Mouse (Mus musculus) neural tube, embryonic 14.5 days (tissue): Measurements from ENCODE around the gene Trim26. TPM values are rescaled to one million over a fixed set of nuclear protein-coding genes. Genes with fewer than 3 reads are reported as not detected.

Experiments used
- ATAC-seq: fragments of 200-750 bp; cut with Nextera tagmentation; 2 replicates; pipeline ENCODE4 v1.8.0; 2017; ENCODE audit warnings: low read depth, mild to moderate bottlenecking, moderate TSS enrichment, moderate library complexity
- H3K27ac ChIP-seq: fragments of 300-500 bp; sonication (generic); 2 replicates; pipeline ENCODE4 v1.5.1; 2014; ENCODE audit warnings: low read depth, mild to moderate bottlenecking, control low read depth, low read length, moderate library complexity, mixed read lengths
- H3K27me3 ChIP-seq: fragments of 300-500 bp; sonication (generic); 2 replicates; pipeline ENCODE4 v1.6.1; 2014; ENCODE audit warnings: low read length; ENCODE audit not compliant: control insufficient read depth, insufficient read depth
- H3K36me3 ChIP-seq: fragments of 300-500 bp; sonication (generic); 2 replicates; pipeline ENCODE4 v1.6.1; 2014; ENCODE audit warnings: low read length, mixed read lengths; ENCODE audit not compliant: control insufficient read depth, insufficient read depth
- H3K4me1 ChIP-seq: fragments of 300-500 bp; sonication (generic); 2 replicates; pipeline ENCODE4 v1.6.1; 2014; ENCODE audit warnings: low read length; ENCODE audit not compliant: control insufficient read depth, insufficient read depth
- H3K4me2 ChIP-seq: fragments of 300-500 bp; sonication (generic); 2 replicates; pipeline ENCODE4 v1.6.1; 2014; ENCODE audit warnings: mild to moderate bottlenecking, low read depth, low read length, control low read depth
- H3K4me3 ChIP-seq: fragments of 300-500 bp; sonication (generic); 2 replicates; pipeline ENCODE4 v1.5.1; 2014; ENCODE audit warnings: low read depth, low read length, control low read depth, mixed read lengths
- H3K9ac ChIP-seq: fragments of 300-500 bp; sonication (generic); replicated peaks from 2 replicates; pipeline ENCODE4 v1.6.1; 2014; ENCODE audit warnings: low read depth, mild to moderate bottlenecking, control low read depth, low read length, mixed read lengths
- H3K9me3 ChIP-seq: fragments of 300-500 bp; sonication (generic); 2 replicates; pipeline ENCODE4 v1.6.1; 2016; ENCODE audit warnings: low read length; ENCODE audit not compliant: control insufficient read depth
- WGBS: fragments of 180-500 bp; shearing (Covaris S2); extraction: QIAGEN DNeasy Blood & Tissue Kit; methylation state at CpG from one replicate; pipeline ENCODE4 v1.1.7; 2014; 5-methylcytosine and 5-hydroxymethylcytosine counted together
- polyA plus RNA-seq: library from polyadenylated mRNA; unstranded; fragments of >200 nt; fragmentation: Nextera tagmentation; extraction: Ambion mirVana; gene quantifications from 2 replicates; pipeline ENCODE4 v1.2.1, GENCODE M21; 2014

Gene Trim26
- polyA plus RNA-seq, 1 experiment from 2014 or later = 42.2 TPM

DNA sequence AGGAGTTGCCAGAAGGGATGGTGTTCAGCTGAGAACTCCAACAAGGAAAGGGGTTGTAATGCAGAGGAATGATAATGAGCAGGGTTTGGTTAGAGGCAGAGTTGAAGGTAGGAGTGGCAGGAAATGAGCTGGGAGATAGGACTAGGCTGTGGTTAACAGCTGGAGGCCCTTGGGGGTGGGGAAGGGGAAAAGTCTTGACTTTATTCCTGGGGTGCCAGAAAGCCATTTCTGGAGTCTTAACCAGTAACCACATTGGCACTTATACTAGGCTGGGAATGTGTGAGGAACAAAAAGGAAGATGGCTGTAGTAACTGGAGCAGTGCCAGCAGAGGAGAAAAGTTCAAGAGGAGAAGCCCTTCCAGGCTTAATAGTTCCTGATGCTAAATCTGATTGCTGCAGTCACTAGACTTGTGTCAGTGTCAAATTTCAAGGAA, 7.4 kb downstream of the Trim26 start:
- Histone ChIP-seq H3K27ac (no peak overlapping the region), H3K27me3 (no peaks in the 10 kb centered on the region), H3K9me3 (no peaks in the 10 kb centered on the region), H3K4me1 (no peaks in the 10 kb centered on the region), H3K9ac (no peak overlapping the region), H3K4me2 (no peak overlapping the region), H3K4me3 (no peak overlapping the region), H3K36me3 (no peaks in the 10 kb centered on the region)
- ATAC-seq = no peak

DNA sequence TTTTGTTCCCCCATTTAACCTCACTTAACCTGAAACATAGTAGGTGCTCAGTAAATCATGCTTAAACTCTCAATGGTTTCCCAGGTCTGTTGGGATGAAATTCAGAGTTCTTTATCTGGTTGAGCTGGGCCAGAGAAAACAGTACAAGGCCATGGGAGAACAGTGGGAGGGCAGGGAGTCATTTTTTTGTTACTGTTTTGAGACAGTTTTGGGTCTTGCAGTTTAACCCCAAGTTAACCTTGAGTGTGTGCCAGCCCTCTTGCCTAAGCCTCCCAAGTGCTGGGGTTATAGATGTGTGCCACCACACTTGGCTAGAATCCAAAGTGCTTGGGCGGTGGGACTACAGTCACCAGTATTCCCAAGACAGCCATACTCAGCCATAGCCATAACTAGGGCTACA, 7.8 kb downstream of the Trim26 start:
- Histone ChIP-seq H3K27me3 (no peaks in the 10 kb centered on the region), H3K27ac (no peak overlapping the region), H3K4me1 (no peaks in the 10 kb centered on the region), H3K9ac (no peak overlapping the region), H3K4me2 (no peak overlapping the region), H3K36me3 (no peaks in the 10 kb centered on the region), H3K9me3 (no peaks in the 10 kb centered on the region), H3K4me3 (no peak overlapping the region)
- ATAC-seq = no peak
- 43% methylated on average over 1 of the region's 1 CpGs for WGBS

DNA sequence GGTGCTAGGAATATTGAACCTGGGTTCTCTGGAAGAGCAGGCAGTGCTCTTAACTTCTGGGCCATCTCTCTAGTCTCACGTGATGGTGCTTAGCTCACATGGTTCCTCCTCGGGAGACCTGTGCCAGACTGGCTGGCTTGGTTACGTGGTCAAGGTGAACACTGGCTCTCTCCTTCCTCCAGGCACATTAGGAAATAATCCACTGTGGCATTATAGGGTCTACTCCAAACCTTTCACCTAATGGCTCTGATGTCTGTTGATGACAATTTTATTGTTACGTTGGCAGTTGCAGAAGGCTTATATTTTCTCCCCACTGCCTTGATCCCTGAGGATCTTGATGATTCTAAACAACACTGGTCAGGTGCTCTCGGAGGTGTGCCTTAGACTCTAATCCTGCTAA, 12.0 kb downstream of the Trim26 start:
- Histone ChIP-seq H3K9me3 (no peaks in the 10 kb centered on the region), H3K4me2 (no peak overlapping the region), H3K36me3 (peaks cover 12% of the 10 kb centered on the region), H3K27me3 (no peaks in the 10 kb centered on the region), H3K4me3 (no peak overlapping the region), H3K27ac (no peak overlapping the region), H3K9ac (no peak overlapping the region), H3K4me1 (no peaks in the 10 kb centered on the region)
- 83% methylated on average over 5 of the region's 5 CpGs for WGBS
- no peak for ATAC-seq

DNA sequence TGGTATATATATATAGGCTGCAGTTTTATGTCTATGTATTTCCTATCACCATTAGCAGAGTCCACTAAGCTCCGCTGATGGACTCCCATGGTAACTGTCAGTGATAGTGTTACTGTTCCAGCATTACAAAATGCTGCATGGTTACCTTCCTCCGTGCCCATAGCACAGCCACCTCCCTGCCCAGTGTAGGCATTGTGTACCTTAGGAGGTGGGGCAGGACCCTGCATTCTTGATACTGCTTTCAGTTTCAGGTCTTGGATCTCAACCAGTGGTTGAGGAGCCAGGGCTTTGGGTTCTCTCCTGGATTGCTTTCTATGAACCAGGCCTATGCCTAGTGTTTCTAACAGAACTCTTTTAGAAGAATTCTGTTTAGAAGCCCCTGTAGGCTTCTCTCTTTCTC, 13.1 kb downstream of the Trim26 start:
- Histone ChIP-seq H3K27me3 (no peaks in the 10 kb centered on the region), H3K9ac (no peak overlapping the region), H3K4me1 (no peaks in the 10 kb centered on the region), H3K36me3 (peaks cover 12% of the 10 kb centered on the region), H3K9me3 (no peaks in the 10 kb centered on the region), H3K27ac (no peak overlapping the region), H3K4me2 (no peak overlapping the region), H3K4me3 (no peak overlapping the region)
- ATAC-seq = no peak
- 100% methylated on average over 2 of the region's 2 CpGs for WGBS

GRCm38 (mm10) chr17:36851200-36851599, 14.3 kb downstream of the Trim26 start:
- 93% methylated on average over 5 of the region's 5 CpGs for WGBS
- Histone ChIP-seq H3K27me3 (no peaks in the 10 kb centered on the region), H3K9ac (no peak overlapping the region), H3K27ac (no peak overlapping the region), H3K36me3 (peaks cover 16% of the 10 kb centered on the region), H3K4me2 (no peak overlapping the region), H3K4me1 (no peaks in the 10 kb centered on the region), H3K9me3 (no peaks in the 10 kb centered on the region), H3K4me3 (no peak overlapping the region)
- no peak for ATAC-seq

DNA sequence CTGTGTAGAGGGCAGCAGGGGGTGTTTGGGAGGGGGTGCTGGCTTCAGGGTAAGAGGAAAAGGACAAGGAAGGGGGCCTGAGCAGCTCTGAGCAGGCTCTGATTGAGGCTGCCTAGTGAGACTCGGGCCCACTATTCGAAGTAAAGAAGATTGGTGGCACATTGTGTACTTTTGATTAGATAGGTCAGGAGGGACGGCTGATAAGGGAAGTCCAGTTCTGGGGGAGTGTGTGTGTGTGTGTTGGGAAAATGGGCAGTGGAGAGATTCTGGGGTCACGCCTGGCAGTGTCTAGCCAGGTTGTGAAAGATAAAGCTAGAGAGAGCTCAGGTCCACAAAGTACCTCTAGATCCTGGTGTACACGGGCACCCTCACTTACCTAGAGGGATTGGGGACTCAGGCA, 14.7 kb downstream of the Trim26 start:
- H3K9me3 ChIP-seq = no peaks in the 10 kb centered on the region
- no peak for ATAC-seq
- no peak overlapping the region for H3K4me2 ChIP-seq
- H3K4me3 ChIP-seq = no peak overlapping the region
- H3K27ac ChIP-seq = no peak overlapping the region
- 94% methylated on average over 5 of the region's 5 CpGs for WGBS
- no peaks in the 10 kb centered on the region for H3K27me3 ChIP-seq
- H3K36me3 ChIP-seq = peaks cover 19% of the 10 kb centered on the region
- H3K9ac ChIP-seq = no peak overlapping the region
- no peaks in the 10 kb centered on the region for H3K4me1 ChIP-seq

DNA sequence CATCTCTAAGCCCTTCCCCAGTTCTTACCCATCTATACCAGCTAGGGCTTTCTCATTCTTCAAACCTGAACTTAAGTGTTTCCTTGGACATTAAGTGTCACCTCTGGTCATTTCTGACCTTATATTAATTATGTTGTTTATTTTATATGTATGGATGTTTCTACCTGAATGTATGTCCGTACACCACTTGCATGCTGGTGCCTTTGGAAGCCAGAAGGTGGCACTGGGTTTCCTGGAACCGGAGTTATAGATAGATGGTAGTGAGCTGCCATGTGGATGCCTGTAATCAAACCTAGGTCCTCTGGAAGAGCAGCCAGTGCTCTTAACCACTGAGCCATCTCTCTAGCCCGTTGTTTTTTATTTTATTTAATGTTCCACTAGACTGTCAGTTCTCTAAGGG, 18.6 kb downstream of the Trim26 start:
- peaks cover 36% of the 10 kb centered on the region for H3K36me3 ChIP-seq
- H3K9ac ChIP-seq = no peak overlapping the region
- no peaks in the 10 kb centered on the region for H3K27me3 ChIP-seq
- H3K9me3 ChIP-seq = no peaks in the 10 kb centered on the region
- H3K4me2 ChIP-seq = no peak overlapping the region
- H3K4me3 ChIP-seq = no peak overlapping the region
- no peaks in the 10 kb centered on the region for H3K4me1 ChIP-seq
- WGBS = 98% methylated on average over 3 of the region's 3 CpGs
- no peak for ATAC-seq
- H3K27ac ChIP-seq = no peak overlapping the region

DNA sequence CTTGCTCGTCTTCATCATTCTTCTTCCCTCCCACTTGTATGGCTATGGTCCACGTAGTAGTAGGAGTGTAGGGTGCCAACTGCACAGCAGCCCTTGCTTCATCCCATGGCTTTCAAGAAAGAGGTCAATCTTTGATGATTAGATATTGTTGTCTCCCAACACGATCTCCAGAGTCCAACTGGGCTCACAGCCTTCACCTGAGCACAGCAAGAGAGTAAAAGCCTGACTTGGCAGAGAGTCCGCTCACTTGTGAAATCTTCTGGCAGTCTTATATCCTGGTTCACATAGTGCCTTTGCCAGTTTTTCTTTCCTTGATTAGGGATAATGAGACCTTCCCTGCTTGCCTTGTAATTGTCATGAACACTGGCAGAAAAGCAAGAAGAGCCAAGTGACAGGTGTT, 19.3 kb downstream of the Trim26 start:
- H3K27me3 ChIP-seq = no peaks in the 10 kb centered on the region
- no peak overlapping the region for H3K27ac ChIP-seq
- H3K4me3 ChIP-seq = no peak overlapping the region
- H3K4me1 ChIP-seq = no peaks in the 10 kb centered on the region
- no peak for ATAC-seq
- no peak overlapping the region for H3K4me2 ChIP-seq
- 95% methylated on average over 4 of the region's 4 CpGs for WGBS
- H3K9me3 ChIP-seq = no peaks in the 10 kb centered on the region
- no peak overlapping the region for H3K9ac ChIP-seq
- peaks cover 36% of the 10 kb centered on the region for H3K36me3 ChIP-seq

DNA sequence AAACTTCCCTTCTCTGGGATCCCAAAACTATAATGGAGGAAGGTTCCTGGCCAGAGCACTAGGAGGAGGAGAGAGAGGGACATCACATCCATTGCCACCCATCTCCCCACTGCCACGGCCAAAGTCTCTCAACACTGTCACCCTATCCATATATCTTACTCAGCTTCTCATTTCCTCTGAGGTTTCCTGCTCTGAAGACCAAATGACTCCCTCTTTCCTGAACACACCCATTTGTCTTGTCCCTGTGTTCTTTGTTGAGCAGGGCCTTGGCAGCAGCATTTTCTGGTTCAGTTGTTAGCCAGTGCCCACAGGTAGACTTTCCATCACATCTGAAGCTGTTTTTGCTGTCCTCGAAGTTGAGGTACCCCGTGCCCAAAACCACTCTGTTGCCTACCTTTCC, 21.2 kb downstream of the Trim26 start:
- H3K27ac ChIP-seq = no peak overlapping the region
- H3K9me3 ChIP-seq = no peaks in the 10 kb centered on the region
- no peak for ATAC-seq
- no peak overlapping the region for H3K4me2 ChIP-seq
- 93% methylated on average over 3 of the region's 3 CpGs for WGBS
- no peaks in the 10 kb centered on the region for H3K4me1 ChIP-seq
- H3K36me3 ChIP-seq = peaks cover 28% of the 10 kb centered on the region
- no peaks in the 10 kb centered on the region for H3K27me3 ChIP-seq
- H3K9ac ChIP-seq = no peak overlapping the region
- H3K4me3 ChIP-seq = no peak overlapping the region

- Histone ChIP-seq H3K36me3 (peaks cover 17% of the 10 kb centered on the region), H3K4me1 (no peaks in the 10 kb centered on the region), H3K27ac (no peak overlapping the region), H3K9ac (no peak overlapping the region), H3K9me3 (no peaks in the 10 kb centered on the region), H3K4me3 (no peak overlapping the region), H3K27me3 (no peaks in the 10 kb centered on the region), H3K4me2 (no peak overlapping the region)
- ATAC-seq = no peak
- WGBS = 65% methylated on average over 2 of the region's 2 CpGs
These were observed 24.7 kb downstream of the Trim26 start for GRCm38 (mm10) chr17:36861680-36862079.
